Mouse (Mus musculus) telencephalon, adult 2 months (tissue): ENCODE measurements around the gene Arl8a.
A peak's percentile ranks its signal among the peaks of the same experiment; 100 is the strongest.
"Not testable (repeated sequence)": the region's sequence is repeated elsewhere in the genome, so short reads cannot be mapped to it uniquely, and the experiment has no call there.

Experiments used
- DNase-seq: peaks from one replicate; pipeline ENCODE4 v3.0.0-alpha.2; 2011; ENCODE audit warnings: low read depth, low spot score

The Arl8a gene

GRCm38 (mm10) chr1:135169556-135170224, 23.1 kb downstream of the Arl8a start:
- no peak for DNase-seq

- no peak for DNase-seq
Observed at GRCm38 (mm10) chr1:135170299-135170698, 23.7 kb downstream of the Arl8a start.

DNA sequence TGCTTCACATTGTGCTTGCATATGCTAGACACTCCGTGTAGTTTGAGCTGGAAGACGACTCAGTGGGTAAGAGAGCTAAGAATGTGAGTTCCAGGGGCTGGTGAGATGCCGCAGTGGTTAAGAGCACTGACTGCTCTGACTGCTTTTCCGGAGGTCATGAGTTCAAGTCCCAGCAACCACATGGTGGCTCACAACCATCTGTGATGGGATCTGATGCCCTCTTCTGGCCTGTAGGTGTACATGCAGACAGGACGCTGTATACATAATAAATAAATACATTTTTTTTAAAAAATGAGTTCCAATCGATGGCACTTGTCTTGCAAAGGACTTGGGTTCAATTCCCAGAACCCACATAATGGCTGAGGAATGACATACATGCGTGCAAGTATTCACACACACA, 24.6 kb downstream of the Arl8a start:
- no peak for DNase-seq

DNA sequence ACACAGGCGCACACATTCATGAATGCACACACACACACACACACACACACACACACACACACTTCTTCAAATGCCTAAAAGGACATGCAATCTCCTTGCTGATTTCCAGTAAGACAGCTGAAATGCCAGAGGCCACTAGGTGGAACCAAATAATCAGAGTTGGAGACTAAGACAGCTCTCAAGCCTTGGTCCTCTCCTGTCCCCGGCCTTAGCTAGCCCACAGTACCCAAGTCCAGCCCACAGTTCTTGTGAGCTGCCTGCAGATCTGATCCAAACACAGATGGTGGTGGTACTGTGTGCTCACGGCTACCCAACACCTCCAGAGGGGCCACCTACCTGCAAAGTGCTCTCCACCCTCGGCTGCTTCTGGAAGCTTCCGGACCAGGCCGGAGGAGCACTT, 25.4 kb downstream of the Arl8a start:
- peak; percentile 80 for DNase-seq

DNA sequence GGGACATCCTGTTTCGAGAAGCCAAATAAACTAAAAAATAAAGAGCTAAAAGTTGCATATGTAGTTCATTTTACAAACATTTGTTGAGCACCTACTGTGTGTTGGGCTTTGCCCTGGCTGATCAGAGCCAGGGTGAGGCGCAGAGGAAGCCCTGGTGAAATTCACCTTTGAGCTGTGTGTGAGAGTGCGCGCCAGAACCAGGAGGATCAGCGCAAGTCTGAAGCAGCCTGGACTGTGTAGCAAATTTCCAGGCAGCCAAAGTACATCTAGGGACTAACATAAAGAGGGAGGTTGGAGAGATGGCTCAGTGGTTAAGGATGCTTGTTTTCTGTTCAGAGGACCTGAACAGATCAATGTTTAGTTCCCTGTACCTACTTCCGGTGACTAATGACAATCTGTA, 26.7 kb downstream of the Arl8a start:
- no peak for DNase-seq

- no peak for DNase-seq
Observed at GRCm38 (mm10) chr1:135175176-135175575, 28.6 kb downstream of the Arl8a start.

GRCm38 (mm10) chr1:135177724-135178123, 31.1 kb downstream of the Arl8a start:
- DNase-seq: no peak

GRCm38 (mm10) chr1:135178863-135179262, 32.2 kb downstream of the Arl8a start:
- no peak for DNase-seq

GRCm38 (mm10) chr1:135180830-135181229, 34.2 kb downstream of the Arl8a start:
- no peak for DNase-seq

DNA sequence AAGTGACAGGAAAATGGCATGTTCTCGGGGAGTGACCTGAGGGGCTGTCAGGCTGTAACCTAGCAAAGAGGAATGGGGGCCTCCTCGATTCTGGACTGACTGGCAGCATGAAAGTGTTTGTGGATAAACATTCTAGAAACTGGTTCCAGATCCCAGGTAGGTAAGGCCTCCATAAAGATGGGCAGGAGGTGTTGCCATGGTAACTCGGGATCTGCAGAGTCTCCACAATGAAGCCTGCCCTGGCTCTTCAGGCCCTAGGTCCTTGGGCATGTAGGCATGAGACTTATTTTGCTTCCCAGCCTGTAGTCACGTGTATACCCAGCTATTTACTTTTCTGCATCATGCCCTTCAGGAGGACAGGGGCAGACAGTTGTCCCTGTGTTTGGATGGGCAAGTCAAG, 34.7 kb downstream of the Arl8a start:
- no peak for DNase-seq

GRCm38 (mm10) chr1:135181880-135182623, 35.4 kb downstream of the Arl8a start:
- no peak for DNase-seq

- DNase-seq: no peak
Observed at GRCm38 (mm10) chr1:135182975-135183374, 36.4 kb downstream of the Arl8a start.

- DNase-seq: no peak
Observed at GRCm38 (mm10) chr1:135183448-135183847, 36.8 kb downstream of the Arl8a start.

- DNase-seq: no peak
Observed at GRCm38 (mm10) chr1:135183941-135184570, 37.4 kb downstream of the Arl8a start.

DNA sequence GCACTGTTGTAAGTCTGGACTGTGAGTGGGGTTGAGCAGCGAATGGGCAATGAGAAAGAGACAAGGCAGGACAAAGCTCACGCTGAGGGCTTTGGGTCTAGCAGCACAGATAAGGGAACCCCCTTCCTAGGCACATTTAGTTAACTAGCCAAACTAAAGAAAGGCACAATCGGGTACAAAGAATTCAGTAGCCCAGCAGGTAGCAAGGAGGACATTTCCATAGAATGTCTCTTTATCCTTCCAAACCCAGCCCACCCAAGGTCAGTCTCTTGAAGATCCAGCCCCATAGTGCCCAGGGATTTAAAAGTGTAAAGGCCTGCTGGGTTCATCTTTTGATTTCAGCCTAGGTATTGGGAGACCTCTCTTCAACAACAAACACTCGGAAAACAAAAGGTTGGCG, 39.3 kb downstream of the Arl8a start:
- no peak for DNase-seq

DNA sequence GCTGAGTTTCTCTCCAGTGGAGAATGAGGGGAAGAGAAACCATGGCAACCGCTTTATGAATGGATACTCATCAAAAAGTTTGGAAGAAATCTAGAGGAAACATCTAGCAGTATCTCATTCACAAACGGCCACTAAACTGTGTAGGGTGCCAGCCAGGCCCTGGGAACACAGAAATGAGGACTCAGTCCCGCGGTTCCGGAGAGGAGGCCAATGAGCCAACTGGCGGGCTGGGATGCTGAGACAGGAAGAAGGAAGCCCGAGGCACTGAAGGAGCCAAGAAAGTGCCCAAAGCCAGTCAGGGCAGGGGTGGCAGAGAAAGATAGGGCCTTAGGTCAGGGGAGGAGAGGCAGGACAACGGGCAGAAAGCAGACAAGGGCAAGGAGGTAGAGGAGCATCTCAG, 39.8 kb downstream of the Arl8a start:
- no peak for DNase-seq

DNA sequence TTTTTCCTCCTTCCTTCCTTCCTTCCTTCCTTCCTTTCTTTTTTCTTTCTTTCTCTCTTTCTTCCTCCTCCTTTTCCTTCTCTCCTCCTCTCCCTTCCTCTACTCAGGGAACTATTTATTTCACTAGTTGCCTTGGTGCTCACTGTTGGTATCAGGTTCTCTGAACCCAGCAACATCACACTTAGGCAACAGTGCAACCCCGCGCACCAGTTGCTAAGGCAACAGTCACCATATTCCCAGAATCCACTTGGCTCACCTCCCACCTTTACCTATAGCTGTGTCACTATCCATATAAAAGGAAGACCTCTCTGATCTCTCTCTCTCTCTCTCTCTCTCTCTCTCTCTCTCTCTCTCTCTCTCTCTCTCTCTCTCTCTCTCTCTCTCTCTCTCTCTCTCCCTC, 40.4 kb downstream of the Arl8a start:
- DNase-seq: not testable (repeated sequence)

GRCm38 (mm10) chr1:135188197-135188596, 41.6 kb downstream of the Arl8a start:
- DNase-seq: peak; percentile 29

GRCm38 (mm10) chr1:135189186-135189585, 42.6 kb downstream of the Arl8a start:
- no peak for DNase-seq

DNA sequence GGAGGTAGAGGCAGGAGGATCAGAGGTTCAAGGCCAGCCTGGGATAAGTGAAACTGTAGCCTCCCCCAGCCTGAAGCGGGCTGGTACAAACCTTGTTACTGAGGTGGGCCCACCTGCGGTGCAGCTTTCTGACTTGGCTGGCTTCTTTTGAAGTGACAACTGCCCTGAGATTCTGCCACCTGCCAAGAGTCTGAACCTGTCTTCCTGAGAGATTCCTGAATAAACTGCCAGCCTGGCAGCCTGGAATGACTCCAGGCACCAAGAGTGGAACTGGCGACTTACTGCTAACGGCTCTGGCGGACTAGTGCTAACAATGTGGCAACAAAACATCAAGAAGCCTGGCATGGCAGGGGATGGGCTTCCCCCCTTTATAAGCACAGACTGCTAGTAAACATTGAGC, 47.7 kb downstream of the Arl8a start:
- not testable (repeated sequence) for DNase-seq

GRCm38 (mm10) chr1:135195907-135196440, 49.4 kb downstream of the Arl8a start:
- no peak for DNase-seq

GRCm38 (mm10) chr1:135198412-135198811, 51.8 kb downstream of the Arl8a start:
- no peak for DNase-seq
